Mouse (Mus musculus) 3134 (cell line): ENCODE measurements around the gene Ndufa6.
"Not testable (repeated sequence)": the region's sequence is repeated elsewhere in the genome, so short reads cannot be mapped to it uniquely, and the experiment has no call there.

Experiments
- DNase-seq: peaks from one replicate; pipeline ENCODE4 v3.0.0-alpha.2; 2011; ENCODE audit warnings: low spot score; ENCODE audit not compliant: insufficient read length; ENCODE audit errors: extremely low read depth

Ndufa6 gene

DNA sequence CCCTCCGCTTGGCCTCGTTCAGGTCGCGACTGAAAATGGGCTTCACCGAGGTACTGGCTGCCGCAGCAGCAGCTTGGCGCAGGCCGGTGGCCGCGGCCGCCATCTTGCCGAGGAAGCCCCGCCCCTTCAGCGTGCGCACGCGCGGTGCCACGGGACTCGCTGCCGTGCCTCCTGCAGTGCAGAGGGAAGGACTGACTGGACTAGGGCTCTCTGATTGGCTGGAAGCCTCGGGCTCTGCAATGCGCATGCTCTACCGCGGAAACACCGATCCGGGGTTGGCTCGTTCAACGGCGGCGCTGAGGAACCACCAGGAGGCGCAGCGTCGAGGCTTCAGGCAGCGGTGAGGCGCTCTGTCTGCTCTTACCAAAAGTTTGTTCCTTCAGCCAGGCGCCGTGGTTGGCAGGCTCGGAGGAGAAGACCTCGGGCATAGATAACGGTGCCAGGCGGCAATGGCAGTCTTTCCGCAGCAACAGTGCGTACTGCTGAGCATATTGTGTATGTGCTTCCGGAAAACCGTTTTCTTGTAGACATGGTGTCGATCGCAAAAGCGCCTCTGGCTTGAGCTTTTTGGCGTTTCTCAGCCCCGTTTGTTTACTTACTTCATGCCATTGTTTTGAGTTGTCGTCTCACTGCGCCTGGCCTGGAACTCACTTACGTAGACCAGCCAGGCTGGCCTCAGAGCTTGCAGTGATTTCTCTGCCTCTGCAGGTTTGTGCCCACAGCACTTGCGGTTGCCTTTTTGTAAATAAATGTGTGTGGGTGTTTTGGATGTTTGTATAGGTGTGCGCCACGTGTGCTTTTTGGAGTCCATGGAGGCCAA lies at the start of gene Ndufa6:
Ndufa6 (minus strand) TSS at position 197 of the 820 bp plus-strand sequence.
- DNase-seq, result peak; percentile 99

DNA sequence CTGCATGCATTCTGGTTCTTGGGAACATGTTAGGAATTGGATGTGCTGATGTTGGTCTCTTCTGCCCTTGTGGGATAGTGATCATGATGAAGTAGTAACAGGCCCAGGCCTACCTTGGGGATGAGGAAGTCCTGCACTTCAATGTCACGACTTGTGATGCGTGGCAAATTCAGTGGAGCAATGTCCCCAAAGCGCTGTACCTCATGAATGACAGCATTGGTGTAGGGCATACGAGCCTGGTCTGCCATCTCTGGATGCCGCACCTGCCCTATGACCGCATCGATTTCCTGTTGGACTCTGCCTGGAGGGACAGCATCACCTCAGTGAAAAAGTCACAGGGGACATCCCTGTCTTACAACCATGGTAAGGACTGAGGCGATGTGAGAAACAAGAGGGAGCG lies 49.5 kb upstream of the Ndufa6 start:
- DNase-seq, result no peak

- DNase-seq, result no peak
Measured at GRCm38 (mm10) chr15:82402741-82403140, 48.6 kb upstream of the Ndufa6 start.

GRCm38 (mm10) chr15:82402106-82402505 lies 48.0 kb upstream of the Ndufa6 start:
- no peak for DNase-seq

- no peak for DNase-seq
Measured at GRCm38 (mm10) chr15:82401516-82401915, 47.4 kb upstream of the Ndufa6 start.

DNA sequence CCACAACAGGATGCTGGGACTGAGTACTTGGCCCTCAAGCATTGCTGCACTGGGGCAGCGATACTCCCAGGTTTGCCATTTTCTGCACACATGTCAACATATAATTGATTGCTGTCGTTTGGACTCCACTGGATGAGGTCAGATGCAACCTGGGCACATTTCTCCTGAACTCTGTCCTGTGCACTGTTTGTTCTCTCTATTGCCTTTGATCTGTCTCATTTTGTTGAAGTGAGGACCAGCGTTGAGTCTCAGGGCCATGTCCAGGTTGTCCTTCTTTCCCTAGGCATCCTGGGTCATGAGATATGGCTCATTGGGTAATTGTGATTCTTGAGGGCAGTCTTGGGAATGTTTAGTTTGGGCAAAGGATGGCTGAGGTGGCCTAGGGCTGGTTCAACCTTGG lies 41.8 kb upstream of the Ndufa6 start:
- not testable (repeated sequence) for DNase-seq

GRCm38 (mm10) chr15:82393922-82394321 lies 39.8 kb upstream of the Ndufa6 start, which contains the start of gene Cyp2d11:
TSS of gene Cyp2d11 (minus strand) at chr15:82394022.
- not testable (repeated sequence) for DNase-seq

GRCm38 (mm10) chr15:82389916-82390315 lies 35.8 kb upstream of the Ndufa6 start:
- DNase-seq, result not testable (repeated sequence)

- DNase-seq, result no peak
Measured at GRCm38 (mm10) chr15:82385729-82386128, 31.6 kb upstream of the Ndufa6 start.

GRCm38 (mm10) chr15:82382441-82382840 lies 28.3 kb upstream of the Ndufa6 start:
- no peak for DNase-seq

GRCm38 (mm10) chr15:82380714-82381062 lies 26.6 kb upstream of the Ndufa6 start:
- DNase-seq, result no peak

GRCm38 (mm10) chr15:82379871-82380713 lies 26.0 kb upstream of the Ndufa6 start, which contains the start of gene Cyp2d22:
TSS of gene Cyp2d22 (minus strand) at chr15:82380260.
- DNase-seq, result no peak

DNA sequence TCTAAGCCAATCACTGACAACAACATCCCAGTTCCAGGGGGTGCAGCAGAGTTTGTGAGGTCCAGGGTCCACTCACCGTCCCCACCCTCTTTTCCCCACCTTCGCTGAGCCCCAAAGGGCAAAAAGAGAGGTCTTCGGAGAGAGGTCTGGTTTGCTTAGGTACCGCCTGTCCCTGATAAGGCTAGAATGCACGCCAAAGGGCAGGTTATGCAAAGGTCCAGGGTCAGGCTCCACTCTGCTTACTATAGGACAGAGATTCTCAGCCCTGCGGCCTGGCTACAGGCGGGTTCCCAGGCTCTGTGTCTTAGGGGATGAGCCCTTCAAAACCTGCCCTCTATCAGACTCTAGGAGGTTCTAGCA lies 25.4 kb upstream of the Ndufa6 start:
- no peak for DNase-seq

- DNase-seq, result no peak
Measured at GRCm38 (mm10) chr15:82378261-82379180, 24.4 kb upstream of the Ndufa6 start.

GRCm38 (mm10) chr15:82377701-82378100 lies 23.6 kb upstream of the Ndufa6 start:
- DNase-seq, result no peak

DNA sequence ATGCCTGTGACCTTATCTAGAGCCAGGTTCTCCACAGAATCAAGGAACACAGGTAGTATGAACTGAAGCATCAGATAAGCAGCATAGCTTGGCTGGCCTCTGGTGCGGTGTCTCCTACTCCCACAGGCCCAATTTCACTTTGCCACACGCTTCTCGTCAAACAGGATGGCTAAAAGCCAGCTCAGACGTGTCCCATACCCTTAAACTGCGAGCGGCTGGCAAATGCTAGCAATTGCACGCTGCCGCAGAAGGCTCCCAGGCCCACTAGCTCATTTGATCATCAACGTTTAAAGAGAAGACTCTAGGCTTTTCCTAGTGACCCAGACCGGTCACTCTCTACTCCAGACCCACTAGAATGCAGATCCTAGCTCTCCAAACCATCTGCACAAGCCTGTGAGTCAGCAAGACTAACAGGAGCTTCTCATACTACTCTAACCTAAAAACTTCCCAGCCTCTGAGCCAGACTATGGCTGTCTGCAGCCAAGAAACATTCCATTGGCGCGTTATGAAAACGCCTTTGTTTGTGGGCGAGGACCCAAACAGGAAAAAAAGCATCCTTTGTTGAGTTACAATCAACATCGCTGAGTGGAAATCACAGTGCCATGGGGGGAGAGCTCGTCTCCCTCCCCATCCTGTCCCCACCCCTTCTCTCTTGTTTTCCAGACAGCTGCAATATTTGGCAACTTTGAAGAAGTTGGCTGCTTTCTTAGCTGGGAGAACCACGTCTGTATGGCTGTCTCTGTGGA lies 22.4 kb upstream of the Ndufa6 start:
- DNase-seq, result no peak

GRCm38 (mm10) chr15:82375855-82376254 lies 21.7 kb upstream of the Ndufa6 start:
- DNase-seq, result no peak

- DNase-seq, result no peak
Measured at GRCm38 (mm10) chr15:82374437-82374836, 20.3 kb upstream of the Ndufa6 start.

- DNase-seq, result no peak
Measured at GRCm38 (mm10) chr15:82372991-82373390, 18.9 kb upstream of the Ndufa6 start.

- no peak for DNase-seq
Measured at GRCm38 (mm10) chr15:82372446-82372845, 18.3 kb upstream of the Ndufa6 start.
